Mouse (Mus musculus): ENCODE data around the gene Zfp52. TPM values are rescaled to one million over a fixed set of nuclear protein-coding genes. Genes with fewer than 3 reads are reported as not detected.

Zfp52 gene
- polyA plus RNA-seq, 1 experiment from 2014 or later = 5.4 TPM

GRCm38 (mm10) chr17:21567696-21568095, 32.4 kb downstream of the Zfp52 start:
- no peaks in the 10 kb centered on the region for H3K9me3 ChIP-seq
- peaks cover 4% of the 10 kb centered on the region; the same call in 1 of the 2 replicates for H3K36me3 ChIP-seq
- H3K27ac ChIP-seq = no peak overlapping the region
- ATAC-seq (ENCODE audit: insufficient number of reproducible peaks, low FRiP score, low TSS enrichment, low read depth) = no peak
- H3K4me2 ChIP-seq = peak overlapping the region; percentile 69
- WGBS = 32% methylated on average over 1 of the region's 1 CpGs
- H3K27me3 ChIP-seq = no peaks in the 10 kb centered on the region
- peak overlapping the region; percentile 71 for H3K4me3 ChIP-seq
- H3K9ac ChIP-seq = no peak overlapping the region
- peaks cover 11% of the 10 kb centered on the region for H3K4me1 ChIP-seq

DNA sequence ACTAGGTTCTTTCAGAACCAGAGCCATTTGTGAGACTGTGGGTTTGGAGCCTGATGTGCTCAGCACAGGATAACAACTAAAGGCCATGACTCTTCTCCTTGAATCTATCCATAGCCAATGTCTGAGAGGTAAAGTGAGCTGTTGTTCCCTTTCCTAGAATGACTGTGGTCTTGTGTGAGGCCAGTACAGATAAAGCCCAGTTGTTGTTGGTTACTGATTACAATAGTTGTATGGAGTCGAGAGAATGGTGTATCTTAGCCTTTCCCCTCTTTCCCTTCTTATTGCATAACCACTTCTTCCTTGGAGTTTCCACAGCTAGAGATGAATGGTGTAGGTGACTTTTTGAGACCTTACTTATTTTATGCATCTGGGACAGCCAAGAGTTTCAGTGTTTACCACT, 43.7 kb downstream of the Zfp52 start:
- no peaks in the 10 kb centered on the region for H3K27me3 ChIP-seq
- H3K4me1 ChIP-seq = no peaks in the 10 kb centered on the region
- H3K27ac ChIP-seq = no peak overlapping the region
- H3K9me3 ChIP-seq = no peaks in the 10 kb centered on the region
- no peak overlapping the region for H3K4me3 ChIP-seq
- H3K9ac ChIP-seq = no peak overlapping the region
- ATAC-seq (ENCODE audit: insufficient number of reproducible peaks, low FRiP score, low TSS enrichment, low read depth) = no peak
- no peak overlapping the region for H3K4me2 ChIP-seq
- peaks cover 35% of the 10 kb centered on the region for H3K36me3 ChIP-seq
- 93% methylated on average over 1 of the region's 1 CpGs for WGBS

- Histone ChIP-seq H3K4me3 (no peak overlapping the region), H3K9me3 (no peaks in the 10 kb centered on the region), H3K36me3 (peaks cover 37% of the 10 kb centered on the region), H3K9ac (no peak overlapping the region), H3K27me3 (no peaks in the 10 kb centered on the region), H3K27ac (no peak overlapping the region), H3K4me2 (no peak overlapping the region), H3K4me1 (no peaks in the 10 kb centered on the region)
- WGBS = 22% methylated on average over 5 of the region's 5 CpGs
- no peak for ATAC-seq (ENCODE audit: insufficient number of reproducible peaks, low FRiP score, low TSS enrichment, low read depth)
These were observed 44.3 kb downstream of the Zfp52 start for GRCm38 (mm10) chr17:21579493-21580175.

DNA sequence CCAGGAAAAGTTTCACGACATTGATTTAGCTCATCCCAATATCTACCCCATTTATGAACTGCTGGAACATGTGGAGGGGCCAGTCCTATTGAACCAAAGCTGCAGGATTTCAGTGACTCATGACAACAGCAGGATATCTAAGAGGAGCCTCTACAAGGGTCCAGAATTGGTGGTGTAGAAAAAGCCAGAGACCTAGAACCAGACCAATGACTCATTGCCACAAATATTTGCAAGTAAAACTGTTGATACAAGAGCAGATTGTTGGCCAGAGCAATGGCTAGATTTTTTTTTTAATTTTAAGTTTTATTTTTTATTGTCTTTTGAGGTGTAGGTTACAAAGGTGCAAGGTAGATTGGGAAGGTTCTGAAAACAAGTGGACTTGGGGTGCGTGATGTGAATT, 50.2 kb downstream of the Zfp52 start:
- peaks cover 59% of the 10 kb centered on the region for H3K36me3 ChIP-seq
- H3K4me1 ChIP-seq = no peaks in the 10 kb centered on the region
- H3K9ac ChIP-seq = no peak overlapping the region
- ATAC-seq (ENCODE audit: insufficient number of reproducible peaks, low FRiP score, low TSS enrichment, low read depth) = no peak
- no peak overlapping the region for H3K4me2 ChIP-seq
- H3K27ac ChIP-seq = no peak overlapping the region
- WGBS = 94% methylated on average over 2 of the region's 2 CpGs
- H3K4me3 ChIP-seq = no peak overlapping the region
- H3K9me3 ChIP-seq = no peaks in the 10 kb centered on the region
- no peaks in the 10 kb centered on the region for H3K27me3 ChIP-seq

Other genes with a start within 250 kb of the Zfp52 start
- gene Vmn1r237, start 223.7 kb upstream of the Zfp52 start, polyA plus RNA-seq (2015; fragmentation: Nextera tagmentation; extraction: Ambion mirVana) = not detected in 2 replicates
- gene Zfp677, start 151.8 kb upstream of the Zfp52 start, polyA plus RNA-seq (2015; fragmentation: Nextera tagmentation; extraction: Ambion mirVana) = 4.2 and 4.6 TPM in 2 replicates
- 5.3 and 6.0 TPM in 2 replicates for gene Zfp54, start 112.3 kb upstream of the Zfp52 start, polyA plus RNA-seq (2015; fragmentation: Nextera tagmentation; extraction: Ambion mirVana)
- 14.6 and 15.6 TPM in 2 replicates for gene Zfp51, start 85.2 kb upstream of the Zfp52 start, polyA plus RNA-seq (2015; fragmentation: Nextera tagmentation; extraction: Ambion mirVana)
- 10.6 and 11.4 TPM in 2 replicates for gene Zfp53, start 46.5 kb upstream of the Zfp52 start, polyA plus RNA-seq (2015; fragmentation: Nextera tagmentation; extraction: Ambion mirVana)
- gene Zfp948, start 31.5 kb downstream of the Zfp52 start, polyA plus RNA-seq (2015; fragmentation: Nextera tagmentation; extraction: Ambion mirVana) = 19.9 and 22.3 TPM in 2 replicates
- 4.9 and 5.1 TPM in 2 replicates for gene Zfp983, start 115.1 kb downstream of the Zfp52 start, polyA plus RNA-seq (2015; fragmentation: Nextera tagmentation; extraction: Ambion mirVana)
- gene Gm10226, start 156.3 kb downstream of the Zfp52 start, polyA plus RNA-seq (2015; fragmentation: Nextera tagmentation; extraction: Ambion mirVana) = 8.3 and 9.0 TPM in 2 replicates
- 9.9 and 11.5 TPM in 2 replicates for gene Zfp760, start 172.2 kb downstream of the Zfp52 start, polyA plus RNA-seq (2015; fragmentation: Nextera tagmentation; extraction: Ambion mirVana)
- gene Zfp229, start 195.3 kb downstream of the Zfp52 start, polyA plus RNA-seq (2015; fragmentation: Nextera tagmentation; extraction: Ambion mirVana) = 7.1 and 7.5 TPM in 2 replicates